Mouse (Mus musculus): Measurements from ENCODE around the gene Ubp1.
"Not testable (repeated sequence)": the region's sequence is repeated elsewhere in the genome, so short reads cannot be mapped to it uniquely, and the experiment has no call there.

Ubp1 gene

GRCm38 (mm10) chr9:113930534-113931374, at the start of gene Ubp1:
Ubp1 (plus strand) TSS chr9:113930934.
- peak; percentile 95 for DNase-seq (ENCODE audit: extremely low spot score, low read depth, low spot score)

- no peak for DNase-seq (ENCODE audit: extremely low spot score, low read depth, low spot score)
Observed at GRCm38 (mm10) chr9:113894903-113895302, 35.8 kb upstream of the Ubp1 start.

GRCm38 (mm10) chr9:113903136-113903535, 27.6 kb upstream of the Ubp1 start:
- no peak for DNase-seq (ENCODE audit: extremely low spot score, low read depth, low spot score)

GRCm38 (mm10) chr9:113904315-113904714, 26.4 kb upstream of the Ubp1 start:
- not testable (repeated sequence) for DNase-seq (ENCODE audit: extremely low spot score, low read depth, low spot score)

- DNase-seq (ENCODE audit: extremely low spot score, low read depth, low spot score) = no peak
Observed at GRCm38 (mm10) chr9:113915789-113916188, 14.9 kb upstream of the Ubp1 start.

- no peak for DNase-seq (ENCODE audit: extremely low spot score, low read depth, low spot score)
Observed at GRCm38 (mm10) chr9:113922677-113923076, 8.1 kb upstream of the Ubp1 start.

GRCm38 (mm10) chr9:113924883-113925282, 5.9 kb upstream of the Ubp1 start:
- DNase-seq (ENCODE audit: extremely low spot score, low read depth, low spot score) = no peak

- no peak for DNase-seq (ENCODE audit: extremely low spot score, low read depth, low spot score)
Observed at GRCm38 (mm10) chr9:113928591-113928990, 2.1 kb upstream of the Ubp1 start.

GRCm38 (mm10) chr9:113929676-113930075, 1.1 kb upstream of the Ubp1 start:
- DNase-seq (ENCODE audit: extremely low spot score, low read depth, low spot score) = no peak

- DNase-seq (ENCODE audit: extremely low spot score, low read depth, low spot score) = no peak
Observed at GRCm38 (mm10) chr9:113931375-113932099, 803 bp downstream of the Ubp1 start.

- DNase-seq (ENCODE audit: extremely low spot score, low read depth, low spot score) = peak; percentile 8
Observed at GRCm38 (mm10) chr9:113932100-113932470, 1.4 kb downstream of the Ubp1 start.

GRCm38 (mm10) chr9:113932501-113932900, 1.8 kb downstream of the Ubp1 start:
- no peak for DNase-seq (ENCODE audit: extremely low spot score, low read depth, low spot score)

GRCm38 (mm10) chr9:113935638-113936037, 4.9 kb downstream of the Ubp1 start:
- no peak for DNase-seq (ENCODE audit: extremely low spot score, low read depth, low spot score)

GRCm38 (mm10) chr9:113939063-113939850, 8.5 kb downstream of the Ubp1 start:
- no peak for DNase-seq (ENCODE audit: extremely low spot score, low read depth, low spot score)

- no peak for DNase-seq (ENCODE audit: extremely low spot score, low read depth, low spot score)
Observed at GRCm38 (mm10) chr9:113941103-113941805, 10.5 kb downstream of the Ubp1 start.

- no peak for DNase-seq (ENCODE audit: extremely low spot score, low read depth, low spot score)
Observed at GRCm38 (mm10) chr9:113943372-113943771, 12.6 kb downstream of the Ubp1 start.

- DNase-seq (ENCODE audit: extremely low spot score, low read depth, low spot score) = no peak
Observed at GRCm38 (mm10) chr9:113947216-113947615, 16.5 kb downstream of the Ubp1 start.

GRCm38 (mm10) chr9:113957777-113958176, 27.0 kb downstream of the Ubp1 start:
- no peak for DNase-seq (ENCODE audit: extremely low spot score, low read depth, low spot score)

GRCm38 (mm10) chr9:113963718-113964117, 33.0 kb downstream of the Ubp1 start:
- no peak for DNase-seq (ENCODE audit: extremely low spot score, low read depth, low spot score)

GRCm38 (mm10) chr9:113964415-113964814, 33.7 kb downstream of the Ubp1 start:
- no peak for DNase-seq (ENCODE audit: extremely low spot score, low read depth, low spot score)

- DNase-seq (ENCODE audit: extremely low spot score, low read depth, low spot score) = no peak
Observed at GRCm38 (mm10) chr9:113966838-113967237, 36.1 kb downstream of the Ubp1 start.

Data from hindlimb bud, embryonic 11.5 days (tissue).